Mouse (Mus musculus) lung, postnatal 0 days (tissue): ENCODE data around the gene Gm45618.

Experiments used
- CTCF ChIP-seq: IDR thresholded peaks from 2 replicates; pipeline ENCODE4 v1.5.1; 2016; ENCODE audit warnings: antibody characterized with exemption, mild to moderate bottlenecking
- EP300 ChIP-seq: IDR thresholded peaks from 2 replicates; pipeline ENCODE4 v1.6.1; 2016; ENCODE audit warnings: antibody characterized with exemption, mild to moderate bottlenecking, control low read depth

DNA sequence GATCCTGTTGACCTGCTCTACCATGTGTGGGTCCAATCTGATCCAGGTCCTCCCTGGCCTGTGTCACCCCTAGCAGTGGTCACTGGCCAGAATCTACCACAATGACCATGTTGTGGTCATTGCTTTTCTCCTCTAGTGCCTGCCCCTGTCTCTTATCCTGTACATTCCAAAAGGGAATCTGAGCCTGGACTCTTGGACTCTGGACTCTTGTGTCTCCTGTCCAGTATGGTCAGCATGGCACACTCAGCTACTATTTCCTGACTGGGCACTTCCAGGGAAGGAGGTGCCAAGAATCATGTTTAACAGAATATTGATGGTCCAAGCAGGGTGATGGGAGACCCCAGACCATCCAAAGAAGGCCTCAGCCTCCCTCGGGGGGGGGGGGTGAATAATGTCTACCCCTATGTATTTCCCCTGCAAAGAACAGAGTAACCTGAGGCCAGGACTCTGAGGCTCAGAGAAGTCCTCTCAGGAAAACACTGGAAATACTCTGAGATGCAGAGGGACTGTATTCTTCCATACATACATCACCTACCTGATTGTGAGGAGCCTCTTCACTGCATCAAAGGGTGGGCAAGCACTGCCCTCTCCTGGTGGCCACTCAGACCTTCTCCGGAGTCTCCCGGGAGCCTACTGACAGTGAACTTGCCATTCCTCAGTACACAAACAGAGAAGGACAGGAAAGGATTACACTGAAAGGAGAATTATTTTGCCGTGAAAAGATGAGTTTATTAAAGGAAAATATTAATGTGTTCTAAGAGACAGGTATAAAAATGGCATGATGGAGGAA is 13.9 kb upstream of the Gm45618 start:
- TF ChIP-seq CTCF: peak; percentile 39
- TF ChIP-seq EP300: no peak
